Mouse (Mus musculus) heart, embryonic 14.5 days (tissue): Measurements from ENCODE around the gene Ctsc. TPM values are rescaled to one million over a fixed set of nuclear protein-coding genes. Genes with fewer than 3 reads are reported as not detected.

Source experiments
- ATAC-seq: fragments of 200-750 bp; cut with Nextera tagmentation; 2 replicates; pipeline ENCODE4 v1.8.0; 2017; ENCODE audit warnings: low read depth, moderate TSS enrichment; ENCODE audit not compliant: insufficient number of reproducible peaks, insufficient read depth, low FRiP score
- H3K27ac ChIP-seq, 2 experiments: fragments of 200-500 bp in 1 of 2; fragments of 300-500 bp in 1 of 2; sonication (generic) in 1 of 2; replicated peaks in 1 of 2; 2 replicates each; pipeline ENCODE4 v1.5.1; 2012 to 2014; ENCODE audit warnings: low read depth in 2 of 2, low read length in 2 of 2, control low read depth in 1 of 2, mild to moderate bottlenecking in 1 of 2, mixed read lengths in 1 of 2; ENCODE audit not compliant: control insufficient read depth in 1 of 2, insufficient read depth in 1 of 2
- H3K27me3 ChIP-seq: fragments of 300-500 bp; sonication (generic); 2 replicates; pipeline ENCODE4 v1.6.1; 2014; ENCODE audit warnings: mild to moderate bottlenecking, low read length, control low read depth; ENCODE audit not compliant: control insufficient read depth, insufficient read depth
- H3K36me3 ChIP-seq: fragments of 300-500 bp; sonication (generic); 2 replicates; pipeline ENCODE4 v1.6.1; 2014; ENCODE audit warnings: mild to moderate bottlenecking, control low read depth, low read length, mixed read lengths; ENCODE audit not compliant: control insufficient read depth, insufficient read depth
- H3K4me1 ChIP-seq, 2 experiments: fragments of 200-500 bp in 1 of 2; fragments of 300-500 bp in 1 of 2; sonication (generic) in 1 of 2; 2 replicates each; pipeline ENCODE4 v1.6.1; 2012 to 2014; ENCODE audit warnings: low read length in 2 of 2, control low read depth in 1 of 2, mixed read lengths in 1 of 2; ENCODE audit not compliant: control insufficient read depth in 2 of 2, insufficient read depth in 2 of 2
- H3K4me2 ChIP-seq: fragments of 300-500 bp; sonication (generic); 2 replicates; pipeline ENCODE4 v1.6.1; 2014; ENCODE audit warnings: mild to moderate bottlenecking, low read length
- H3K4me3 ChIP-seq, 2 experiments: fragments of 200-500 bp in 1 of 2; fragments of 300-500 bp in 1 of 2; sonication (generic) in 1 of 2; 2 replicates each; pipeline ENCODE4 v1.5.1; 2012 to 2014; ENCODE audit warnings: low read length in 2 of 2, mild to moderate bottlenecking in 2 of 2, control low read depth in 1 of 2, low read depth in 1 of 2, moderate library complexity in 1 of 2; ENCODE audit not compliant: control insufficient read depth in 1 of 2, insufficient read depth in 1 of 2
- H3K9ac ChIP-seq: fragments of 300-500 bp; sonication (generic); 2 replicates; pipeline ENCODE4 v1.6.1; 2014; ENCODE audit warnings: mild to moderate bottlenecking, low read length
- H3K9me3 ChIP-seq: fragments of 300-500 bp; sonication (generic); 2 replicates; pipeline ENCODE4 v1.6.1; 2016; ENCODE audit warnings: low read length, control low read depth; ENCODE audit not compliant: control insufficient read depth
- WGBS: fragments of 180-500 bp; shearing (Covaris S2); extraction: QIAGEN DNeasy Blood & Tissue Kit; methylation state at CpG from one replicate; pipeline ENCODE4 v1.1.7; 2014; 5-methylcytosine and 5-hydroxymethylcytosine counted together
- polyA plus RNA-seq: library from polyadenylated mRNA; unstranded; fragments of >200 nt; fragmentation: Nextera tagmentation; extraction: Ambion mirVana; gene quantifications from 2 replicates; pipeline ENCODE4 v1.2.1, GENCODE M21; 2014

The Ctsc gene
- polyA plus RNA-seq, 1 experiment from 2014 or later: 44.6 TPM

DNA sequence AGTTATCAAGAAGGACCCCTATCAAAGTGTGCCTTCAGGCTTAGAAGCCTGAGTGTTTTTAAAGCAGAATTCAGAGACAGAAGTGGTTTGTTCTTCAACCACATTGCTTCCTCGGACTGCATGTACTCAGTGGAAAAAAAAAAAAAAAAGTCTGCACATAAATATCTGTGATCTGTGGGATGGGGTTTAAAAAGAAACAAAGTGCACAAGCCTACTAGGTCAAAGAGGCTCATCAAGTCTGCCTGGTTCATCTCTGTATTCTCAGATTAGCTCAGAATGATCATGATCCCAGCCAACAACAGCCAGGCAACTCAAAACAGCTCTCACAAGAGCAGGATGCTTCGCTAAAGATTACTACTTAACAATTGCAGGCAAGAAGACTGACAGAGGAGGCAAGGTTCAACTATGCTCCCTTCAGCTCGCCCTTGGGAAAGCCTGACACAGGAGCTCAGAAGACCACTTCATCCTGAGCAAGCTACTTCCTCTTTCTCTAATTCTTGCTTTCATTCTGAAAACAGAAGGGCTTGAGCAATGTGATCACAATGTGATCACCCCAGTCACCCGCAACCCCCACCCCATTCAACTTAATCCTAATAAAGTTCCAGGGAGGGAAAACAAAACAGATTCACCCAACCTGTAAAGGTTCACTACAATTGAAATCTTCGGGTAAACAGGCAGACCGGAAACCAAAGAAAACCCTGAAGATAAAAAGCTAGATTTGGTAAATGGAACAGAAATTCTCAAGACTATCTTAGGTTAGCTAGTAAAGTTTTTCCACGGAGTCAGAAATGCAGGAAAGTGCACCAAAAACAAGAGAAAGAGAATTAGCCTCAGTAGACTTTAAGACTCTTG, 745 bp upstream of the Ctsc start:
- Histone ChIP-seq H3K4me3 (peak overlapping the region; percentile 59 to 60), H3K9me3 (no peaks in the 10 kb centered on the region), H3K9ac (peak overlapping the region; percentile 73), H3K4me2 (peak overlapping the region; percentile 90), H3K4me1 (peaks cover 4 to 12% of the 10 kb centered on the region in 2 experiments; a peak in 3 of 4 replicates), H3K36me3 (no peaks in the 10 kb centered on the region), H3K27me3 (no peaks in the 10 kb centered on the region), H3K27ac (peak overlapping the region; percentile 12 to 60; a peak in 1 of 4 replicates)
- no peak for ATAC-seq
- 35% methylated on average over 7 of the region's 7 CpGs for WGBS

DNA sequence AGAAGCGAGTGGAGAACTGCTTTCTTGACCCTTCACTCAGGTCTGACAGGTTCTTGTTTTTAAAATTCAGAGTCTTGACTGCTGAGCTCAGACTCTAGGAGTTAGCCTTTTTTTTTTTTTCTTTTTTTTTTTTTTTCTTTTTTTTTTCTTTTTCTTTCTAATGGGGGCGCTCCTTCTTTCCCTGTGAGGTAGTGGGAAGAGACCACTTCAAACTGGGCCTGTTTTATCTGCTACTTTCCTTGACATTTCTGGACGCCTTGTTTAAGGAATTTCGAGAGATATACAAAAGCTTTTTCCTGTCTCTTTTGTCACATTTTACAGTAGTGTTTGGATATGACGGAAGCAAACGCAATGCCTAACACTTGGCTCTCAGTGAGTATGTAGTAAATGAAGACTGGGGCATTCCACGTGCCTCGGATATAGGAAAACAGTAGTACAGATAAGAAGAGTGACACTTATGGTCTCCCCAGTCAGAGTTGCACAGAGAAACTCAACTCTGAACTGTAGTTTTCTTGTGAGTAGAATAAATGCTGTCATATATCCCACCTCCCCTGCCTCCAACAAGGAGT, 827 bp downstream of the Ctsc start:
- WGBS: 18% methylated on average over 8 of the region's 8 CpGs
- H3K27ac ChIP-seq: peak overlapping the region in 1 of 2 experiments; percentile 60; a peak in 1 of 4 replicates
- peak overlapping the region; percentile 59 to 60 for H3K4me3 ChIP-seq
- H3K9ac ChIP-seq: peak overlapping the region; percentile 73
- H3K4me2 ChIP-seq: peak overlapping the region; percentile 90
- no peak for ATAC-seq
- H3K4me1 ChIP-seq: peaks cover 4 to 12% of the 10 kb centered on the region in 2 experiments; a peak in 3 of 4 replicates
- H3K9me3 ChIP-seq: no peaks in the 10 kb centered on the region
- H3K27me3 ChIP-seq: no peaks in the 10 kb centered on the region
- no peaks in the 10 kb centered on the region for H3K36me3 ChIP-seq

DNA sequence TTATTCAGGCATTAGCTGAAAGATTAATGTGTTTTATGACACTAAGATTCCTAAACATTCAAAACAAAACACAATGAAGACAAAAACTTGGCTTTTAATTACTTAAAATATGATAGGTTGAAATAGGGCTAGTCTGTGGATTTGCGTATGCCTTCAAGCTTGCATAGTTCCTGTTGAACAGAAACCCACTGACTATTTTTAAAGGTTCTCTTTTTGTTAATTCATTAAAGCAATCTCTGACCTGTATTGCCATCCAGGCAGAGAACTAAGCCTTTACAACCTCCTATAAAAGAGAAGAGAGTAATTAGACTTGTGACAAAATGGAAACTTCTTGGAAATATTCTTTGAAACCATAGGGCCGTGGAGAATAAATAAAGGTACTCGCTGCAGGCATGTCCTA, 7.4 kb downstream of the Ctsc start:
- Histone ChIP-seq H3K4me1 (no peaks in the 10 kb centered on the region), H3K27ac (no peak overlapping the region), H3K9me3 (no peaks in the 10 kb centered on the region), H3K36me3 (no peaks in the 10 kb centered on the region), H3K4me2 (no peak overlapping the region), H3K4me3 (no peak overlapping the region), H3K9ac (no peak overlapping the region), H3K27me3 (no peaks in the 10 kb centered on the region)
- 88% methylated on average over 3 of the region's 3 CpGs for WGBS
- no peak for ATAC-seq

DNA sequence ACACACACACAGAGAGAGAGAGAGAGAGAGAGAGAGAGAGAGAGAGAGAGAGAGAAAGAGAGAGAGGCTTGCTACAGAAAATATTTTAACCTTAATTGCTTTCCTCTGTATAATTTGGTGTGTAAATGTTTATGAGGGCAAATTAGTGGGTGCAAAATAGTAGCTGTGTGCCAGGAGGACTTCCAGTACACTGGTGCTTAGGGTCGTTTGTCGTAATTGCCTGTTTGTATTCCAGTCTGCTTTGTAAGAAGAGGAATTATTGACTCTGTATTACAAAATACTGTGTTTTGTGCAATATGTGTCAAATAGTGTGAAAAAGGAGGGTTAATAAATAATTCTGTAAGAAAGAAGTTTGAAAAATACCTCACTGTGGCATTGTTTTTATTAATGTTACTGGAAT, 13.2 kb downstream of the Ctsc start:
- no peaks in the 10 kb centered on the region for H3K4me1 ChIP-seq
- ATAC-seq: no peak
- H3K9me3 ChIP-seq: no peaks in the 10 kb centered on the region
- no peak overlapping the region for H3K4me2 ChIP-seq
- no peaks in the 10 kb centered on the region for H3K27me3 ChIP-seq
- 85% methylated on average over 2 of the region's 2 CpGs for WGBS
- no peaks in the 10 kb centered on the region for H3K36me3 ChIP-seq
- H3K27ac ChIP-seq: no peak overlapping the region
- H3K4me3 ChIP-seq: no peak overlapping the region
- H3K9ac ChIP-seq: no peak overlapping the region

DNA sequence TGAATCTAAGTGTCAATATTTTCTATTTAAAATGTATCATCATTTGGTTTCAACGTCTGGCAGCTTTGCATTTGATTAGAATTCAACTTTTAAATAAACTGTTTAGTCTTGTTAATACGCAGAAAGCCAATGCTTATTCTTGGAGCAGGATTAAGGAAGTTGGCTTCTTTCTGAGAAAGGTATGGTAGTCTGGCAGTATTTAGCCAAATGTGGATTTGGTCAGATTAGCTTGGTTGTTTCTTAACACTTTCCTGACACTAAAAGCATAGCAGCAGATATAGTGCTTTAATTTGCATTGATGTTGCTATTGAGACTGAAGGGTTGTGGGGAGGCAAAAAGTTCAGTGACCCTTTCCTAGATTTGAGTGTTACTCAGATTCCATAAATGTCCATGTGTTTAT, 14.2 kb downstream of the Ctsc start:
- no peaks in the 10 kb centered on the region for H3K27me3 ChIP-seq
- H3K4me1 ChIP-seq: no peaks in the 10 kb centered on the region
- no peak overlapping the region for H3K9ac ChIP-seq
- H3K4me3 ChIP-seq: no peak overlapping the region
- no peak for ATAC-seq
- no peaks in the 10 kb centered on the region for H3K36me3 ChIP-seq
- WGBS: 75% methylated on average over 2 of the region's 2 CpGs
- no peak overlapping the region for H3K27ac ChIP-seq
- H3K4me2 ChIP-seq: no peak overlapping the region
- no peaks in the 10 kb centered on the region for H3K9me3 ChIP-seq

DNA sequence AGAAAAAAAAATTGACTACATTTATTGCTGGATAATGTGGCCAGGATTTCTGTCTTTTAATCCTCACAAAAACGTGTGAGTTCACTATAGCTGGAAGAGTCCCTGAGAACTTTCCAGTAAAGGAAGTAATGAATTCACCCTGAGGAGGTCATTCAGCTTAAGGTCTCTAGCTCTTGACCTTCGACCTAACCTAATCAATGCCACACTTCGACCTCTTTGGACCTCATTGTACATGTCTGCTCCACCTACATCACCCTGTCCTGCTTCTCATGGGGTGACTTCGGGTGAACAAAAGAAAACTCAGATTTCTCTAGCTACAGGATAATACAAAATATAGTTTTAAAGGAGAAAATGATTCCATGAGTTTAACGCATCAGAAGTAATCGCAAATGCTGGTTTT, 16.0 kb downstream of the Ctsc start:
- 73% methylated on average over 6 of the region's 6 CpGs for WGBS
- Histone ChIP-seq H3K4me3 (no peak overlapping the region), H3K9me3 (no peaks in the 10 kb centered on the region), H3K4me1 (no peaks in the 10 kb centered on the region), H3K36me3 (no peaks in the 10 kb centered on the region), H3K27ac (no peak overlapping the region), H3K4me2 (no peak overlapping the region), H3K9ac (no peak overlapping the region), H3K27me3 (no peaks in the 10 kb centered on the region)
- no peak for ATAC-seq

DNA sequence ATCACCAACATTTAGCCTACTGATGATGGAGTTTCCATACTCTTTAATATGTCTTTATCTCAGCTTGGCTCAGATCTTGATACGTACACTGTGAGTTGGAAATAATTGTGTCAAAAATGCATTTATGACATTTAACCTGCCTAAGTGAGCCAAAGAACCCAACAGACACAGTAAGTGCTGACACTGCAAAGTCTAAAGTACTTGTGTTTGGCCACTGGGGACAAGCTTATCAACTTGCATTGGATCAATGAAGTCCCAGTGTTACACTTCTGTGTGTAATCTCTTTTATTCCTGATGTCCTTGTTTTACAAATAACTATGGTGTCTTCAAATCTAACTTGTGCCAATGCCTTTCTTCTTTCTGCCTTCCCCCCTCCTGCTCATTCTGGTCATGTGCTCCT, 18.1 kb downstream of the Ctsc start:
- Histone ChIP-seq H3K4me1 (no peaks in the 10 kb centered on the region), H3K4me3 (no peak overlapping the region), H3K27ac (no peak overlapping the region), H3K9me3 (no peaks in the 10 kb centered on the region), H3K4me2 (no peak overlapping the region), H3K36me3 (peaks cover 5% of the 10 kb centered on the region), H3K27me3 (no peaks in the 10 kb centered on the region), H3K9ac (no peak overlapping the region)
- 93% methylated on average over 1 of the region's 1 CpGs for WGBS
- no peak for ATAC-seq
